Mouse (Mus musculus) brain, embryonic 14.5 days (tissue): ENCODE data around the gene Usp29.

Experiments
- CTCF ChIP-seq: fragments of 200-500 bp; IDR thresholded peaks from 2 replicates; pipeline ENCODE4 v1.5.1; 2012; ENCODE audit warnings: inconsistent platforms, mild to moderate bottlenecking, moderate library complexity, borderline replicate concordance; ENCODE audit not compliant: insufficient read depth, insufficient read length; ENCODE audit errors: extremely low read depth
- POLR2A ChIP-seq: fragments of 200-500 bp; IDR thresholded peaks from 2 replicates; pipeline ENCODE4 v1.6.1; 2012; ENCODE audit warnings: mild to moderate bottlenecking, inconsistent platforms, borderline replicate concordance; ENCODE audit not compliant: poor library complexity, insufficient read depth, insufficient read length, severe bottlenecking; ENCODE audit errors: extremely low read depth

DNA sequence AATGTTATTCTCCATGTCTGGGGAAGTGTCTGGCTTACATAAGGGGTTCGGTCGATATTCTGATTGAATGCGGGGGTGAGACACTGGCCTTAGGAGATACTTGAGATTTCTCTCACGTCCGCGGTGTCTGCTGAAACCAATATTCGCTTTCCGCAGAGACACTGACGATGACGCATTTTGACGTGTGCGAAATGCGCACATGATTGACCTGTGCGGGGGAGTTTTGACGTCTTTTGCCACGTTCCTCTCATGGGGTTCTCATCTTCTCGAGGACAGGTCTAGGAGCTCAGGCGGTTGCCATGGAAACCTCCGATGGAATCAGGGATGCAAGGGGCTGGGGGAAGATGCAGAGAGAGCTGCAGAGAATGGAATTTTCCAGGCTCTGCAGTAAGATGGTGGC, 144.1 kb downstream of the Usp29 start:
- TF ChIP-seq POLR2A: no peak
- TF ChIP-seq CTCF: no peak
